Mouse (Mus musculus) hindbrain, embryonic 16.5 days (tissue): ENCODE measurements around the gene Maff. TPM values are rescaled to one million over a fixed set of nuclear protein-coding genes. Genes with fewer than 3 reads are reported as not detected.
A peak's percentile ranks its signal among the peaks of the same experiment; 100 is the strongest.

Source experiments
- ATAC-seq: fragments of 200-750 bp; cut with Nextera tagmentation; 2 replicates; pipeline ENCODE4 v1.8.0; 2017; ENCODE audit warnings: moderate TSS enrichment, moderate library complexity
- H3K27ac ChIP-seq: fragments of 300-500 bp; sonication (generic); 2 replicates; pipeline ENCODE4 v1.5.1; 2014; ENCODE audit warnings: low read depth, mild to moderate bottlenecking, control low read depth, low read length, moderate library complexity
- H3K27me3 ChIP-seq: fragments of 300-500 bp; sonication (generic); replicated peaks from 2 replicates; pipeline ENCODE4 v1.6.1; 2014; ENCODE audit warnings: low read length; ENCODE audit not compliant: control insufficient read depth, insufficient read depth
- H3K36me3 ChIP-seq: fragments of 300-500 bp; sonication (generic); 2 replicates; pipeline ENCODE4 v1.6.1; 2014; ENCODE audit warnings: mild to moderate bottlenecking, low read length, moderate library complexity, mixed read lengths; ENCODE audit not compliant: control insufficient read depth, insufficient read depth
- H3K4me1 ChIP-seq: fragments of 300-500 bp; sonication (generic); 2 replicates; pipeline ENCODE4 v1.6.1; 2014; ENCODE audit warnings: low read depth, low read length; ENCODE audit not compliant: control insufficient read depth, insufficient read depth
- H3K4me2 ChIP-seq: fragments of 300-500 bp; sonication (generic); 2 replicates; pipeline ENCODE4 v1.6.1; 2014; ENCODE audit warnings: mild to moderate bottlenecking, low read length, control low read depth, moderate library complexity
- H3K4me3 ChIP-seq: fragments of 300-500 bp; sonication (generic); 2 replicates; pipeline ENCODE4 v1.5.1; 2014; ENCODE audit warnings: mild to moderate bottlenecking, low read length, control low read depth, moderate library complexity
- H3K9ac ChIP-seq: fragments of 300-500 bp; sonication (generic); 2 replicates; pipeline ENCODE4 v1.6.1; 2014; ENCODE audit warnings: low read depth, mild to moderate bottlenecking, control low read depth, low read length, moderate library complexity
- H3K9me3 ChIP-seq: fragments of 300-500 bp; sonication (generic); 2 replicates; pipeline ENCODE4 v1.6.1; 2014; ENCODE audit warnings: mild to moderate bottlenecking, low read length, moderate library complexity; ENCODE audit not compliant: control insufficient read depth
- WGBS: fragments of 180-500 bp; shearing (Covaris S2); extraction: QIAGEN DNeasy Blood & Tissue Kit; methylation state at CpG from one replicate; pipeline ENCODE4 v1.1.7; 2014; 5-methylcytosine and 5-hydroxymethylcytosine counted together
- microRNA counts: library from miRNA; unstranded; fragments of <30 nt; microRNA quantifications from one replicate; lab custom pipeline; 2016
- microRNA-seq: library from miRNA; unstranded; fragments of <30 nt; microRNA quantifications from one replicate; pipeline ENCODE4, GENCODE M21; 2017
- polyA plus RNA-seq: library from polyadenylated mRNA; unstranded; fragments of >200 nt; fragmentation: Nextera tagmentation; extraction: Ambion mirVana; gene quantifications from 2 replicates; pipeline ENCODE4 v1.2.1, GENCODE M21; 2015

Maff gene
- polyA plus RNA-seq, 1 experiment from 2014 or later = 1.2 TPM

- ATAC-seq = no peak
- 63% methylated on average over 1 of the region's 1 CpGs for WGBS
- Histone ChIP-seq H3K9me3 (no peaks in the 10 kb centered on the region), H3K4me3 (no peak overlapping the region), H3K27me3 (no peaks in the 10 kb centered on the region), H3K4me2 (no peak overlapping the region), H3K36me3 (no peaks in the 10 kb centered on the region), H3K4me1 (peaks cover 36% of the 10 kb centered on the region), H3K9ac (no peak overlapping the region), H3K27ac (no peak overlapping the region)
Measured at GRCm38 (mm10) chr15:79404277-79404676, 57.9 kb downstream of the Maff start.

DNA sequence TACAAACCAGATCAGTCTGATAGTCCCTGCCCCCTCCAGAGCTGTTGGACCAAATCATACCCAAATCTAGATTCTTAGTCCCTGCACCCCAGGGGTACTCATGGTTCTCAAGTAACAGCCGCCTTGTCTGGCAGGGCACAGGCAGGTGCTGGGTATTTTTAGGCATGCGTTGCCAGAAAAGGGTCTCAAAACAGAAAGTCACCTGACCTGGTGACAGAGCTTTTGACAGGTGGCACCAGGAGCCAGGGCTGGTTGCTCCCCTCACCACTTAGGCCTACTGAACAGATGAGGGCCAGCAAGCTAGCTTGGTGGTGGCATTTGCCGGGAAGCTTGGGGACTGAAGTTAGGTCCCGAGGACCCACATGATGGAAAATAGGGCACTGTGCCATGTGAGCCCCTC lies 60.1 kb downstream of the Maff start:
- no peak overlapping the region for H3K27ac ChIP-seq
- no peak for ATAC-seq
- 82% methylated on average over 4 of the region's 4 CpGs for WGBS
- H3K9me3 ChIP-seq = no peaks in the 10 kb centered on the region
- H3K4me1 ChIP-seq = peaks cover 14% of the 10 kb centered on the region
- no peak overlapping the region for H3K4me3 ChIP-seq
- H3K4me2 ChIP-seq = no peak overlapping the region
- H3K9ac ChIP-seq = no peak overlapping the region
- H3K27me3 ChIP-seq = no peaks in the 10 kb centered on the region
- no peaks in the 10 kb centered on the region for H3K36me3 ChIP-seq

MicroRNA genes within 50 kb of the gene (microRNA counts, 519-probe panel; counts per million panel counts)
- 2,224 counts per million, percentile 47 among the panel's probes with 10 or more counts for microRNA mmu-miR-1943 (lab: Ali Mortazavi, UCI)

Small RNAs within 50 kb of the gene (microRNA-seq; reads per million reads assigned to microRNA genes)
- 1.7 reads per million for gene Mir1943

Other genes with a start within 250 kb of the Maff start
- gene Micall1, start 237.7 kb upstream of the Maff start, polyA plus RNA-seq = 11.6 and 13.9 TPM in 2 replicates
- gene Polr2f, start 205.6 kb upstream of the Maff start, polyA plus RNA-seq = 258 and 285 TPM in 2 replicates
- gene 1700088E04Rik, start 205.4 kb upstream of the Maff start, polyA plus RNA-seq = 18.0 and 20.2 TPM in 2 replicates
- 9.0 and 9.5 TPM in 2 replicates for gene Sox10, start 181.4 kb upstream of the Maff start, polyA plus RNA-seq
- 99.1 and 100.0 TPM in 2 replicates for gene Pick1, start 117.4 kb upstream of the Maff start, polyA plus RNA-seq
- 0.87 and 1.1 TPM in 2 replicates for gene Gm49486, start 117.2 kb upstream of the Maff start, polyA plus RNA-seq
- 1.4 and 2.0 TPM in 2 replicates for gene Slc16a8, start 91.9 kb upstream of the Maff start, polyA plus RNA-seq
- gene Baiap2l2, start 61.1 kb upstream of the Maff start, polyA plus RNA-seq = 3.1 and 5.4 TPM in 2 replicates
- gene Pla2g6, start 18.2 kb upstream of the Maff start, polyA plus RNA-seq = 23.0 and 29.3 TPM in 2 replicates
- gene Tmem184b, start 56.9 kb downstream of the Maff start, polyA plus RNA-seq = 42.4 and 54.9 TPM in 2 replicates
- 132 and 147 TPM in 2 replicates for gene Csnk1e, start 108.9 kb downstream of the Maff start, polyA plus RNA-seq
- gene Kcnj4, start 158.6 kb downstream of the Maff start, polyA plus RNA-seq = 0.09 TPM in 1 of 2 replicates, not detected in the other
- 11.6 and 14.2 TPM in 2 replicates for gene Kdelr3, start 169.8 kb downstream of the Maff start, polyA plus RNA-seq
- 42.9 and 44.6 TPM in 2 replicates for gene Ddx17, start 200.1 kb downstream of the Maff start, polyA plus RNA-seq